Mouse (Mus musculus): ENCODE measurements around the gene Rab36.

- no peak for TF ChIP-seq CTCF (IDR thresholded peaks at IDR 0.05; ENCODE audit: extremely low read depth, insufficient read depth, low read length)
- TF ChIP-seq POLR2A (IDR thresholded peaks at IDR 0.05; ENCODE audit: extremely low read depth, insufficient read depth, low read length) = no peak
These were observed 8.1 kb upstream of the Rab36 start for GRCm38 (mm10) chr10:75028743-75029142.

Measured in cortical plate, adult 2 months (tissue).